Mouse (Mus musculus): Measurements from ENCODE around the gene Cntnap2.

- TF ChIP-seq CTCF (IDR thresholded peaks at IDR 0.05; ENCODE audit: low read depth), result no peak
- TF ChIP-seq EP300 (IDR thresholded peaks at IDR 0.05; ENCODE audit: low read depth), result no peak
Measured at GRCm38 (mm10) chr6:45938263-45938662, 879.1 kb downstream of the Cntnap2 start.

All from liver, postnatal 0 days (tissue).